Mouse (Mus musculus): Measurements from ENCODE around the gene Hs3st1. TPM values are rescaled to one million over a fixed set of nuclear protein-coding genes. Genes with fewer than 3 reads are reported as not detected.
"Not testable (repeated sequence)": the region's sequence is repeated elsewhere in the genome, so short reads cannot be mapped to it uniquely, and the experiment has no call there.

The Hs3st1 gene
- 41.2 and 44.7 TPM in 2 replicates for polyA plus RNA-seq (2015; fragmentation: Nextera tagmentation; extraction: Ambion mirVana)

DNA sequence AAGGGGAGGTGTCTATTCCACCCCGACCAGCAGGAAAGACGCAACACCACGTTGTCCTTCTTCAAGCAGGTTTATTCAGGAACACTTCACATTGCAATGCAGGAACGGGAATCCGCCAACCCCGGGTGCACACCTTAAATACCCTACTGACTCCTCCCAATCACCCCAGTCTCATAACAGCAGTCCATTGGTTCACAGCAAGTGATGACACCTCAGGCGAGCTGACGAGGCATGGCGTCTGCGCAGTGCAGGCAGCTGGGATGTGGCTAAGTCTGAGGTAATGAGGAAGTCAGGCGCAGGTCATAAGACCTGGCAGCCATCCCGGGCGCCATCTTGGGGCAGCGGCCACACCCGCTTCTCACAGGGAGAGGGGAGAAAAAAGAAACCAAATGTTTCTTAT, at the start of gene Hs3st1:
Hs3st1 (minus strand) TSS at position 101 of the 400 bp plus-strand sequence.
- not testable (repeated sequence) for ATAC-seq (ENCODE audit: low FRiP score, low read depth); H3K9me3 ChIP-seq; H3K27ac ChIP-seq (replicated peaks); H3K4me3 ChIP-seq; H3K27me3 ChIP-seq; H3K4me2 ChIP-seq; H3K9ac ChIP-seq; H3K4me1 ChIP-seq (replicated peaks); H3K36me3 ChIP-seq
- WGBS, result 94% methylated on average over 15 of the region's 15 CpGs

- H3K9me3 ChIP-seq, result no peaks in the 10 kb centered on the region
- H3K4me1 ChIP-seq (replicated peaks), result no peaks in the 10 kb centered on the region
- no peaks in the 10 kb centered on the region for H3K36me3 ChIP-seq
- H3K27ac ChIP-seq (replicated peaks), result no peak overlapping the region
- H3K4me3 ChIP-seq, result no peak overlapping the region
- no peak overlapping the region for H3K4me2 ChIP-seq
- no peak for ATAC-seq (ENCODE audit: low FRiP score, low read depth)
- 86% methylated on average over 5 of the region's 5 CpGs for WGBS
- no peak overlapping the region for H3K9ac ChIP-seq
- H3K27me3 ChIP-seq, result no peaks in the 10 kb centered on the region
Observed at GRCm38 (mm10) chr5:39804663-39805062, 49.4 kb upstream of the Hs3st1 start.

GRCm38 (mm10) chr5:39803941-39804340, 48.7 kb upstream of the Hs3st1 start:
- H3K27ac ChIP-seq (replicated peaks), result no peak overlapping the region
- no peaks in the 10 kb centered on the region for H3K27me3 ChIP-seq
- no peaks in the 10 kb centered on the region for H3K9me3 ChIP-seq
- 67% methylated on average over 3 of the region's 3 CpGs for WGBS
- no peaks in the 10 kb centered on the region for H3K4me1 ChIP-seq (replicated peaks)
- H3K4me2 ChIP-seq, result no peak overlapping the region
- no peaks in the 10 kb centered on the region for H3K36me3 ChIP-seq
- ATAC-seq (ENCODE audit: low FRiP score, low read depth), result no peak
- H3K9ac ChIP-seq, result no peak overlapping the region
- no peak overlapping the region for H3K4me3 ChIP-seq

- H3K9me3 ChIP-seq, result no peaks in the 10 kb centered on the region
- no peak overlapping the region for H3K9ac ChIP-seq
- no peaks in the 10 kb centered on the region for H3K36me3 ChIP-seq
- no peak overlapping the region for H3K27ac ChIP-seq (replicated peaks)
- H3K4me1 ChIP-seq (replicated peaks), result no peaks in the 10 kb centered on the region
- no peak overlapping the region for H3K4me3 ChIP-seq
- H3K27me3 ChIP-seq, result no peaks in the 10 kb centered on the region
- 56% methylated on average over 3 of the region's 3 CpGs for WGBS
- no peak overlapping the region for H3K4me2 ChIP-seq
- peak; percentile 51; the same call in 1 of the 2 replicates for ATAC-seq (ENCODE audit: low FRiP score, low read depth)
Observed at GRCm38 (mm10) chr5:39803457-39803856, 48.2 kb upstream of the Hs3st1 start.

- no peaks in the 10 kb centered on the region for H3K36me3 ChIP-seq
- 64% methylated on average over 3 of the region's 3 CpGs for WGBS
- no peak for ATAC-seq (ENCODE audit: low FRiP score, low read depth)
- no peak overlapping the region for H3K27ac ChIP-seq (replicated peaks)
- H3K9me3 ChIP-seq, result no peaks in the 10 kb centered on the region
- no peak overlapping the region for H3K4me3 ChIP-seq
- H3K4me1 ChIP-seq (replicated peaks), result no peaks in the 10 kb centered on the region
- H3K4me2 ChIP-seq, result no peak overlapping the region
- no peak overlapping the region for H3K9ac ChIP-seq
- H3K27me3 ChIP-seq, result no peaks in the 10 kb centered on the region
Observed at GRCm38 (mm10) chr5:39802110-39802509, 46.8 kb upstream of the Hs3st1 start.

GRCm38 (mm10) chr5:39777094-39777710, 21.9 kb upstream of the Hs3st1 start:
- no peak overlapping the region for H3K27ac ChIP-seq (replicated peaks)
- no peaks in the 10 kb centered on the region for H3K9me3 ChIP-seq
- H3K9ac ChIP-seq, result no peak overlapping the region
- H3K27me3 ChIP-seq, result no peaks in the 10 kb centered on the region
- ATAC-seq (ENCODE audit: low FRiP score, low read depth), result no peak
- H3K36me3 ChIP-seq, result no peaks in the 10 kb centered on the region
- no peak overlapping the region for H3K4me2 ChIP-seq
- WGBS, result 73% methylated on average over 7 of the region's 7 CpGs
- H3K4me3 ChIP-seq, result no peak overlapping the region
- no peaks in the 10 kb centered on the region for H3K4me1 ChIP-seq (replicated peaks)

DNA sequence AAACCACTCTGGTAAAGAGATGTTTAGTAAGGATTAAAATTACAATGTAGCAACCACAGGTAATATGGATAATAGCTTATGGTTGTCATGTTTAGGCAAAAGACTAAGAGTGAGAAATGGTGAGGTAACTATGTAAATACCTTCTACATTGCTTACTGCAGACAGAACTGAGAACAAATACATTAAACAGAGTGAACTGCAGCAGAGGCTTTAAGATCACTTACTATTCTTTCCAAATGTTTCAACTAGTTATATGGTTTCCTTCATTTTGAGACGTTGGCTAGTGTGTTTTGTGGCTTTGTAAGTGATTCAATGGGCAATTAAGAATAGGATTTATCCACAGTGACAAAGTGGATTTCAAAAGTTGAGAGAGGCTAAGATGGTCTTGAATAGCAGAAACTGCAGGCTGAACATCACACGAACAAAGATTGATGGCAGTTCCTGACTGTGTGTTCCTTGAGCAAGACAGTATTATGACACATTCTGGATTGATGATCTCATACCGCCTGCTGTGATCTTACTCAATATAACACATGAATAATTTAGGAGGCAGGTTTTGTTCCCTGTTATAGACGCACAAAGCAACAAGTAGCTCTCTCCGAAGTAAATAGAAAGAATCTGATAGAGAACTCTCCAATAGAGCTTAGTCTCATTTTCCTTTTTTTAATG, 16.5 kb upstream of the Hs3st1 start:
- no peak for ATAC-seq (ENCODE audit: low FRiP score, low read depth)

DNA sequence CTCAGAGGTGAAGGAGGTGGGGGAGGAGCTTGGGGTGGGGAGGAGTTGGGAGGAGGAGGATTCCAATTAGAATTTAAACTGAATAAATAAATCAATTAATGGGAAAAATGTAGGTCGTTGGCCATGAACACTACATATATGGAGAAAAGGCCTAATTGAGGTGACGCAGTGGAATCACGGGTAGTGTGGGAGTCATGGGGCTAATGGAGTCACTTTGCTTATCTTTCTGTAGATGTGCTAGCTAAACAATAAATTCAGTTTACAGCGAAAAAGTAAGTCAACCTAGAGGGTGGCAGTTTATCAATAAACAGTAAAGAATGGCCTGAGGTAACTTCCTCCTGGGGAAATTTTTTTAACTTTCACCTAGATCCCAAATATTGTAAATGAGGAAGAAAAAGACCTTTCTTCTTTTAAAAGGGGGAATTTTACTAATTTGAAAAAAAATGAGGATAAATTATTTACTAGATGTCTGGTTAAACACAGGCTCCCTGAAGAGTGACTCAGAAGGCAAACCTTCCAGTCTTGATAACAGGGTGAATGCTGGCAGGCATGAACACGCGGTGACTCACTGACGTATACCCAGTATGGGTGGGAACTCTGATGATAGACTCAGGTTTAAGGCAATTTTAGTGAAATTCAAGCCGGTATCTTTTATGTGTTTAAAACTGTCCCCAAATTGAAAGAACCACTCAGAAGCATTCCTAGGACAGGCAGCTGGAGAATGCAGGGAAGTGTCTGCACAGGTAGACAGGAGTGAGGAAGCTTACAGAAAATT, 6.6 kb upstream of the Hs3st1 start:
- ATAC-seq (ENCODE audit: low FRiP score, low read depth), result no peak
- no peaks in the 10 kb centered on the region for H3K4me1 ChIP-seq (replicated peaks)
- H3K4me3 ChIP-seq, result no peak overlapping the region
- no peak overlapping the region for H3K9ac ChIP-seq
- H3K9me3 ChIP-seq, result no peaks in the 10 kb centered on the region
- no peaks in the 10 kb centered on the region for H3K36me3 ChIP-seq
- H3K27me3 ChIP-seq, result no peaks in the 10 kb centered on the region
- no peak overlapping the region for H3K27ac ChIP-seq (replicated peaks)
- no peak overlapping the region for H3K4me2 ChIP-seq
- 90% methylated on average over 8 of the region's 8 CpGs for WGBS

More for the DNA sequence above, 16.5 kb upstream of the Hs3st1 start:
- H3K9ac ChIP-seq, result no peak overlapping the region
- no peaks in the 10 kb centered on the region for H3K36me3 ChIP-seq
- 21% methylated on average over 5 of the region's 5 CpGs for WGBS
- no peak overlapping the region for H3K4me2 ChIP-seq
- H3K27me3 ChIP-seq, result no peaks in the 10 kb centered on the region
- H3K4me1 ChIP-seq (replicated peaks), result no peaks in the 10 kb centered on the region
- no peak overlapping the region for H3K4me3 ChIP-seq
- no peak overlapping the region for H3K27ac ChIP-seq (replicated peaks)
- no peaks in the 10 kb centered on the region for H3K9me3 ChIP-seq

- Histone ChIP-seq H3K4me1 (replicated peaks) (no peaks in the 10 kb centered on the region), H3K36me3 (no peaks in the 10 kb centered on the region), H3K9ac (no peak overlapping the region), H3K4me2 (no peak overlapping the region), H3K27ac (replicated peaks) (no peak overlapping the region), H3K4me3 (no peak overlapping the region), H3K9me3 (no peaks in the 10 kb centered on the region), H3K27me3 (no peaks in the 10 kb centered on the region)
- 70% methylated on average over 2 of the region's 2 CpGs for WGBS
- no peak for ATAC-seq (ENCODE audit: low FRiP score, low read depth)
Observed at GRCm38 (mm10) chr5:39758890-39759475, 3.7 kb upstream of the Hs3st1 start.

GRCm38 (mm10) chr5:39736843-39737242, 18.4 kb downstream of the Hs3st1 start:
- ATAC-seq (ENCODE audit: low FRiP score, low read depth), result no peak
- whole genome bisulfite sequencing, result 91% methylated on average over 2 of the region's 2 CpGs
- Histone ChIP-seq H3K4me3 (no peak overlapping the region), H3K4me2 (no peak overlapping the region), H3K9ac (no peak overlapping the region), H3K36me3 (no peaks in the 10 kb centered on the region), H3K9me3 (no peaks in the 10 kb centered on the region), H3K27ac (replicated peaks) (no peak overlapping the region), H3K27me3 (no peaks in the 10 kb centered on the region), H3K4me1 (replicated peaks) (no peaks in the 10 kb centered on the region)

DNA sequence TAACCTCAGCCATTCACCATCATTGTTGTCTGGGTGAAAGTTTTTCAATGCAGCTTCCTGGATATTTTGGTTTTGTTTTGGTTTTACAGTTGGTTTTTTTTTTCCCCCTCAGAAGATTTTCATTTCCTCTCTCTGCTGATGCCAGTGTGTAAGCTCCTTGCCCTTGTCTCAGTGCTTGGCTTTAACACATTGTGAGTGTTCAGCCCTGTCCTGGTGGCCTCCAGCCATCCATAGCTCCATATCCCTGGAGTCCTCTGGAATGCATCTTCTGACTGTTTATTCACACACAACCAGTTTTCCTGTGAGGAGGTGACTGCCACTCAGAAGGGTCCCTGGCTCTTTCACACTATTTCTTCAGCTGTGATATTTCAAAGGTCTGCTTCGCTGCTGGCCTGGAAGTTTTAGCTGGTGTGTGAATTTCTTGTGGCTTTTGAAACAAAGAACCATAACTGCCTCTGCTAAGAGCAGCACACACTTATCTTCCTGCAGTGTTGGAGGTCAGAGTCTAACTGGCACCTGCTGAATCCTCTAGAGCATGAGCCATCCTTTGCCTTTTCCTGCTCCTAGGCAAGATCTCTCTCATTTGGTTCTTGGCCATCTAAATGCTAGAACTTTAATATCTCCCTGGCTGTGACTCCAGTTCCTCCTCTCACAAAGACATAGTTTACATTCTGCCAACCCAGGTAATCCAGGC, 21.4 kb downstream of the Hs3st1 start:
- Histone ChIP-seq H3K4me3 (no peak overlapping the region), H3K27me3 (no peaks in the 10 kb centered on the region), H3K27ac (replicated peaks) (no peak overlapping the region), H3K4me1 (replicated peaks) (no peaks in the 10 kb centered on the region), H3K4me2 (no peak overlapping the region), H3K9ac (no peak overlapping the region), H3K36me3 (no peaks in the 10 kb centered on the region), H3K9me3 (no peaks in the 10 kb centered on the region)
- WGBS, result 78% methylated on average over 1 of the region's 1 CpGs
- no peak for ATAC-seq (ENCODE audit: low FRiP score, low read depth)
